Mouse (Mus musculus): Measurements from ENCODE around the gene Cd4. TPM values are rescaled to one million over a fixed set of nuclear protein-coding genes. Genes with fewer than 3 reads are reported as not detected.
A peak's percentile ranks its signal among the peaks of the same experiment; 100 is the strongest.

Gene Cd4
- polyA plus RNA-seq, 1 experiment from 2014 or later, result 0.28 TPM

DNA sequence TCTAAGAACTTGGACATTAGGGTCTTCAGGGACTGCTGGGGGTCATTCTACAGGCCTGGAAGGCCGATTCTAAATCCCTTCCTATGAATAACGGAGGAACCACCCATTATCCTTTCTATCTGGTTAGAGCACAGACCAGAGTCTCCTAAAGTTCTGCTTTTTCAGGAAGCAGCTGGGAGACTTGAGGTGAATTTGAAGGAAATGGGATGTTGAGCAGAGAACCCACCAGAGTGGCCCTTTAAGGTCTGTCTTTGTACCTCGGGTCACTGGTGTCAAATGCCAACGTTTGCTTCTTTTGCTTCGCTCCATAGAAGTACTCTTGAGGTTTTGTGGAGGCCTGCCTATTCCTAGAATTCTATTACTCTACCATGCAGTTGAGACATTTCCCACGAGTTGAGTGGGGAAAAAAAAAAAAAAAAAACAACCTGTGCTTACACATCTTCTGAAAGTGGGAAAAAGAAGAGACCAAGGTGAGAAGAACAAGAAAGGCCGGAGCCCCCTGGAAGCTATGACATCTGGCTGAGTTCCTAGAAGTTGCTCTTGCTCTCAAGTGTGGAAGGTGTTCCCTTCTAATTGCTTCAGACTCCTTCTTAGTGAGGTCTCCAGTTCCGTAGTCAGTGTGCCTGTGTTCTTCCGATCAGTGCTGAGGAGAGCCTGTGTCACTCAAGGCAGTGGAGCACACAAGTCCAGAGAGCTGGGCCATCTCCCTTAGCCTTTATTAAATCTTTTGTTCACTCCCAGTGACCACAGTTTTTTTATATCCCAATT is 32.5 kb upstream of the Cd4 start:
- peak overlapping the region; percentile 99 for H3K27ac ChIP-seq

DNA sequence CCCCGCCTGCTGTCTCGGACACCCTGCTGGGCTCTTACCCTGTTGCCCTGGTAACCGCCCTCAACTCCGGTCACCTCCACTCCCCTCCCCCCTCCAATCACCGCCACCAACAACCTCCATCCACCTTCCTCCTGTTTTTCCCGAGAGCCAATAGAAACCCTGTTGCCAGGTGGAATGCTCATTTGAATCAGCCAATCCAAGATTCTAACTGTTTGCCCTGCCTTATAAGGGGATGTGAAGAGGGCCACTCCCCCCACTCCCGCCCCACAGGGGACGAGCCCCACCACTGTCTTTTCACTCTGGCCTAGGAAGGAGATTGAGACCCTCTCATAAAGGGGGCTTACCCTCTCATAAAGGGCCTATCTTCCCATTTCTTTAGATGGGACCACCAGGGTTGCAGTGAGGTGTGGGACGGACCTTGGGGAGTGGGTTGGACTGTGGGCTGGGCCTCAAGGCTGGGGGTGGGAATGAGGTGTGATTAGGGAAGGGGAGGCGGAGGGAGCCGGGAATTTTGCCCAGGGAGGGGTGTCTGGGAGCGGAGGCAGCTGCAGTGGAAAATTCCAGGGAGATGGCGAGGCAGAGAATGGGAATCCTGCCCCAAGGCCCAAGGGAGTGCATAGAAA is 31.8 kb upstream of the Cd4 start, which contains the start of gene Ptms:
Ptms (minus strand) TSS at position 409 of the 623 bp plus-strand sequence.
- no peaks in the 10 kb centered on the region for H3K9me3 ChIP-seq (replicated peaks; ENCODE audit: low read length)
- WGBS, result 3% methylated on average over 13 of the region's 13 CpGs
- no peak within 1 kb of the TSS for H3K9ac ChIP-seq (ENCODE audit: low read depth, low read length)
- DNase-seq (ENCODE audit: low spot score) (peak; percentile 99), ATAC-seq (replicated peaks; ENCODE audit: low FRiP score, low read depth) (peak; percentile 81)
- peak within 1 kb of the TSS; percentile 99 for H3K27ac ChIP-seq
- H3K36me3 ChIP-seq (ENCODE audit: insufficient read depth, low read length), result peaks cover 2% of the 10 kb centered on the region
- TF ChIP-seq CTCF (IDR thresholded peaks at IDR 0.05; ENCODE audit: low read depth), result no peak
- peaks cover 32% of the 10 kb centered on the region for H3K4me1 ChIP-seq (replicated peaks; ENCODE audit: insufficient read depth, low read length)
- H3K27me3 ChIP-seq (ENCODE audit: insufficient read depth, low read length), result no peaks in the 10 kb centered on the region
- peak within 1 kb of the TSS; percentile 23 for H3K4me3 ChIP-seq (replicated peaks; ENCODE audit: low read depth, low read length)
- peak within 1 kb of the TSS; percentile 84 for H3K4me2 ChIP-seq (ENCODE audit: low read length)

More for the DNA sequence above, 32.5 kb upstream of the Cd4 start:
- DNase-seq (ENCODE audit: low spot score), result no peak
- H3K4me1 ChIP-seq (replicated peaks; ENCODE audit: insufficient read depth, low read length), result peaks cover 29% of the 10 kb centered on the region
- H3K4me2 ChIP-seq (ENCODE audit: low read length), result peak overlapping the region; percentile 84; the same call in 1 of the 2 replicates
- no peak overlapping the region for H3K9ac ChIP-seq (ENCODE audit: low read depth, low read length)
- no peaks in the 10 kb centered on the region for H3K27me3 ChIP-seq (ENCODE audit: insufficient read depth, low read length)
- H3K36me3 ChIP-seq (ENCODE audit: insufficient read depth, low read length), result no peaks in the 10 kb centered on the region
- WGBS, result 21% methylated on average over 9 of the region's 9 CpGs
- no peak for TF ChIP-seq CTCF (IDR thresholded peaks at IDR 0.05; ENCODE audit: low read depth)
- no peak for ATAC-seq (replicated peaks; ENCODE audit: low FRiP score, low read depth)
- 0 out of 2 replicates have a peak overlapping the region, but pooled peaks have one; percentile 23 for H3K4me3 ChIP-seq (replicated peaks; ENCODE audit: low read depth, low read length)
- no peaks in the 10 kb centered on the region for H3K9me3 ChIP-seq (replicated peaks; ENCODE audit: low read length)

DNA sequence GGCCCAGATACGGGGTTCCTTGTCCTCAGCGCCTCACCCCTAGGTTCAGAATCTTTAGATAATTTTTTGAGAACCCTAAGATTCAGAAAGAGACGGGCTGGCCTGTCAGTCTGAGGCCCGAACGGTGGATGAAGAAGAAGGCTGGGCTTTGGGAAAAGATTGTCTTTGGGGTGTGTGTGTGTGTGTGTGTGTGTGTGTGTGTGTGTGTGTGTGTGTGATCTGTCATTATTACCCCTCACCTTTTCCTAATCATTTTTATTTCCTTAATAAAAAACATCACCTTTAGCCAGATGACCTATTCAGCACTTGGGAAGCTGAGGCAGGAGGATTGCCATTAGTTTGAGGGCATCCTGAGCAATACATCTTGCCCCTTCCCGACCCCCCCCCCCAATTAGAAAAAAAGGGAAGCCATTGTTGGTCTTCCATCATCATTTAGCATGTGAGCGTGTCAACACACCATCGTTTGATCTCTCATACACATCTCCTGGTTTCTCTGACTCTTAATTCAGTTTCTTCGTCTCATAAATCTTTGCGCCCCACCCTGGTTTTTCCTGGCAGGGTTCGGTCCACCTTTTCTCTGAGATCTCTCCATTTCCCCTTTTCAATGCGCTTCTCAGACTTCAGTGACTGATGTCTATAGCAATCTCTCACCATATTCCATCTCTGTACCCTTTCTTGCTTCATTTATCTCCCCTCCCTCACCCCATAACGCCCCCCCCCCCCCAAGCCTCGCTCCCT is 31.0 kb upstream of the Cd4 start:
- H3K27me3 ChIP-seq (ENCODE audit: insufficient read depth, low read length), result no peaks in the 10 kb centered on the region
- no peak overlapping the region for H3K9ac ChIP-seq (ENCODE audit: low read depth, low read length)
- no peak for TF ChIP-seq CTCF (IDR thresholded peaks at IDR 0.05; ENCODE audit: low read depth)
- no peak for ATAC-seq (replicated peaks; ENCODE audit: low FRiP score, low read depth)
- WGBS, result 21% methylated on average over 13 of the region's 14 CpGs
- DNase-seq (ENCODE audit: low spot score), result no peak
- no peaks in the 10 kb centered on the region for H3K9me3 ChIP-seq (replicated peaks; ENCODE audit: low read length)
- peak overlapping the region; percentile 99 for H3K27ac ChIP-seq
- H3K4me2 ChIP-seq (ENCODE audit: low read length), result peak overlapping the region; percentile 84
- peak overlapping the region; percentile 23; the same call in 1 of the 2 replicates for H3K4me3 ChIP-seq (replicated peaks; ENCODE audit: low read depth, low read length)
- peaks cover 35% of the 10 kb centered on the region for H3K4me1 ChIP-seq (replicated peaks; ENCODE audit: insufficient read depth, low read length)
- H3K36me3 ChIP-seq (ENCODE audit: insufficient read depth, low read length), result peaks cover 9% of the 10 kb centered on the region

DNA sequence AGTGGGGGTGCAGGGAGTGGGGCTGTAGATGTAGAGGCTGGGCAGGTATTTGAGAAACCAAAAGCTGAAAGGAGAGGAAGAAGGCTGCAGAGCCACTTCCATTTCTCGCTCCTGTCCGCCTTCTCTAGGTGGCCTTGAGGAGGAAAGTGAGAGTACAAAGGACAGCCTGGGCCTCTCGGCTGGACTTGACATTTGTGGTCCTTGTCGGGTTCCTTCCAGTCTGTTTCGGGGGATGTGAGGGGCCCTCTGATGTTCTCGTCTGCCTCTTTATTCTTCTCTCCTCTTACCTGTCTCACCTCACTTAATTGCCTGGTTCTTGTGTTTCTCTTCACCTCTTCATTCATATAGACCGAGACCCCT is 30.3 kb upstream of the Cd4 start:
- Histone ChIP-seq H3K9ac (ENCODE audit: low read depth, low read length) (peak overlapping the region; percentile 100), H3K27ac (peak overlapping the region; percentile 99), H3K4me1 (replicated peaks; ENCODE audit: insufficient read depth, low read length) (peaks cover 35% of the 10 kb centered on the region), H3K9me3 (replicated peaks; ENCODE audit: low read length) (no peaks in the 10 kb centered on the region), H3K4me2 (ENCODE audit: low read length) (peak overlapping the region; percentile 84), H3K27me3 (ENCODE audit: insufficient read depth, low read length) (no peaks in the 10 kb centered on the region), H3K36me3 (ENCODE audit: insufficient read depth, low read length) (peaks cover 12% of the 10 kb centered on the region), H3K4me3 (replicated peaks; ENCODE audit: low read depth, low read length) (peak overlapping the region; percentile 86)
- no peak for TF ChIP-seq CTCF (IDR thresholded peaks at IDR 0.05; ENCODE audit: low read depth)
- no peak for DNase-seq (ENCODE audit: low spot score)
- 7% methylated on average over 7 of the region's 7 CpGs for WGBS
- no peak for ATAC-seq (replicated peaks; ENCODE audit: low FRiP score, low read depth)

DNA sequence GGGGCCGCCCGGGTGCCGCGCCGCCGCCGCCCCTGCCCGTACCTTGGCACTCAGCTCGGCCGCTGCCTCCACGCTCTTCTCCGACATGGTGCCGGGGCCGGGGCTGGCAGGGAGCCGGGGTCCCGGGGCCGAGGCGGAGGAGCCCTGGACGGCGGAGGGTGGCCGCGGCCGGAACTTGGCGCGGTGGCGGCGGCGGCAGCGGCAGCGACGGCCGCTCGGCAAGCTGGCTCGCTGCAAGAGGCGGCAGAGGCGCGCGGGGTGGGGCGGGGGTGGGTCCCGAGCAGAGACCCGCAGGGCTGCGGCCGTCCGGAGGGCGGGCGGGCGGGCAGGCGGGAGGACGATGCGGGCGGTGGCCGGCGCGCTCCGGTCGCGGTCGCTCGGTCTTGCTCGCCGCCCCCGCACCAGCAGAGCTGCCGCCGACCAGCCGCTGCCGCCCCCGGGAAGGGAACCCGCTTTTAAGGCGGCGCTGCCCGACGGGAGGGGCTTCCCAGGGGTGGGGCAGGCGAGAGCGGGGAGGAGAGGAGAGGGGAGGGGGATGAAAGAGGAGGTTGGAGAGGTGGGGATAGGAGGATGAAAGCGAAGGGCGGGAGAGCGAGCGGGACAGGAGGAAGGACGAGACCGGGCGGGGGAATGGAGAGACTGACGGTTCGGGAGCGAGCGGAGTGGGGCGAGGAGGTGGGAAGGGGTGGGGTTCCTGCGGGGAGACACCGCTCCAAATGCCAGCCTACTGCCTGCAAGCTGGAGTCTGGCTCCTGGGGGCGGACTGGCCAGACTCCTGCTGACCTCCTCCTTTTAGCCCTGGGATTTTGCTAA is 29.7 kb upstream of the Cd4 start:
- H3K27ac ChIP-seq, result peak overlapping the region; percentile 99
- H3K4me1 ChIP-seq (replicated peaks; ENCODE audit: insufficient read depth, low read length), result peaks cover 35% of the 10 kb centered on the region
- TF ChIP-seq CTCF (IDR thresholded peaks at IDR 0.05; ENCODE audit: low read depth), result no peak
- peaks cover 17% of the 10 kb centered on the region for H3K36me3 ChIP-seq (ENCODE audit: insufficient read depth, low read length)
- H3K27me3 ChIP-seq (ENCODE audit: insufficient read depth, low read length), result no peaks in the 10 kb centered on the region
- no peaks in the 10 kb centered on the region for H3K9me3 ChIP-seq (replicated peaks; ENCODE audit: low read length)
- H3K4me3 ChIP-seq (replicated peaks; ENCODE audit: low read depth, low read length), result peak overlapping the region; percentile 86
- ATAC-seq (replicated peaks; ENCODE audit: low FRiP score, low read depth) (peak; percentile 54), DNase-seq (ENCODE audit: low spot score) (peak; percentile 97)
- H3K4me2 ChIP-seq (ENCODE audit: low read length), result peak overlapping the region; percentile 84
- WGBS, result under 1% methylated on average over 48 of the region's 89 CpGs
- H3K9ac ChIP-seq (ENCODE audit: low read depth, low read length), result peak overlapping the region; percentile 100
